Mouse (Mus musculus) right cerebral cortex, postnatal 36 days (tissue): ENCODE data around the gene Yars.

Experiments
- DNase-seq, 2 experiments: peaks; one replicate each; pipeline ENCODE4 v3.0.0; 2022; ENCODE audit warnings: low spot score in 2 of 2, mixed read lengths in 1 of 2

The Yars gene

GRCm38 (mm10) chr4:129189542-129190519 lies at the start of gene Yars, which contains the start of gene S100pbp:
Gene Yars (plus strand): TSS chr4:129189760.
Gene S100pbp (minus strand): TSS chr4:129189727.
- peak; percentile 93 to 94 for DNase-seq

DNA sequence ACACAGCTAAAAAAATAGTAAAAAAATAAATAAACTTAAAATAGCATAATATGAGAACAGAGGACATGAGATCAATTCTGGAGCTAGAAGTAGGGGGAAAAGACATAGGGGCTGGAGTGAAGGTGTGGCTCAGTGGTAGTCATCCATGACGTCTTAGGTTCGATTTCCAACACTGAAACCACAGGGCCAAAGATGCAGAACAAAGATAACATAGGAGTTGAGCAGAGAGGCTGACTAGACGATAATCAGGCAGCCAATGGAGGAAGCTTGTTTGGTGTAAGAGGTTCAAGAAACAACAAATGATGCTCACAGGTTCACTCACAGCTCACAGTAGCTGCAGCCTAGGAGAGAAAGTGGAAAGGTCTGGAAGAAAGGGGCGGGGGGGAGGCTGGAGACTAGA lies 48.8 kb upstream of the Yars start:
- DNase-seq: no peak

- DNase-seq: no peak
These were observed 47.8 kb upstream of the Yars start for GRCm38 (mm10) chr4:129141560-129142438.

DNA sequence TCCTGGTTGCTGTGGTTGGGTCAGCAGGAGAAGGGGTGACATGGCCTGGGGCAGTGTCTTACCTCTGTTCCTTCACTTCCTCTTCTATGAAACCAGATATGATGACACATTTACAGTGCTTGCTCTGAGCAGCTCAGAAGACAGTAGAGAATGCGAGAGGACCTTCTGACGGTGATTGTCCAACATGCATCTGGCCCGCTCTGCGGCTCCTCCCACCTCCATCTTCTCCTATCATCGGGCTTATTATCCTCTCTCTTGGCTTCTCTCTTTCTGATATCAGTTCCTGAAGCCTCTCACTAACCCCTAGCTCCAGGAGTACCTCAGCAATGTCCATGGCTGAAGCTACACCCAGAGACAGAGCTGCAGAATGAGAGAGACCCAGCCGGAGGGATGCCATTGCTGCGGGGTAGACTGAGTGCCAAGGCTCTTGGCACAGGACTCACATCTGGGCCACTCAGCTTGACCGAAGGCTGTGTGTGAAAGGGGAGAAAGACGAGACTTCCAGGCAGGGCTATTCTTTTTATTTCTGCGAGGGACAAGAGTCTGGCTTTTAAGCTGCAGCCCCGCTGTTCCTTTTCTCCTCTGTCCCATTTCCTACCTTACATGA lies 47.0 kb upstream of the Yars start:
- DNase-seq: no peak

DNA sequence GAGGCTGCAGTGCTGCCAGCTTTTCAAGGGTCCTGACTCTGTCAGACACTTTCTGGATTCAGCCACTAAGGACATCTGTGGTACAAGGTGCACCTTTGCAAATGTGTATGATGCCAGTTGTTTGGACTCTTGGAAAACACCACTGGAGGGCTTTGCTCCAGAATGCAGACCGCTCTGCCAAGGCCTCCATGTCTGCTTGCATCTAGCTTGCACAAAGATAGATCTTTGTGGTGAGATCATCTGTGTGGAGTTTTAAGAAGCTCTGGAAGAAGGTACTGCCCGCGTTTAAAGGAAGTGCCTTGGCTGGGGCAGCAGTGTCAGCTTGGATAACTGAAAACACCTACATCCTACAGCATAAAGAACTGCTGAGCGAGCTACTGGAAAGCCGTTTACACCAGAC lies 46.1 kb upstream of the Yars start:
- DNase-seq: no peak

DNA sequence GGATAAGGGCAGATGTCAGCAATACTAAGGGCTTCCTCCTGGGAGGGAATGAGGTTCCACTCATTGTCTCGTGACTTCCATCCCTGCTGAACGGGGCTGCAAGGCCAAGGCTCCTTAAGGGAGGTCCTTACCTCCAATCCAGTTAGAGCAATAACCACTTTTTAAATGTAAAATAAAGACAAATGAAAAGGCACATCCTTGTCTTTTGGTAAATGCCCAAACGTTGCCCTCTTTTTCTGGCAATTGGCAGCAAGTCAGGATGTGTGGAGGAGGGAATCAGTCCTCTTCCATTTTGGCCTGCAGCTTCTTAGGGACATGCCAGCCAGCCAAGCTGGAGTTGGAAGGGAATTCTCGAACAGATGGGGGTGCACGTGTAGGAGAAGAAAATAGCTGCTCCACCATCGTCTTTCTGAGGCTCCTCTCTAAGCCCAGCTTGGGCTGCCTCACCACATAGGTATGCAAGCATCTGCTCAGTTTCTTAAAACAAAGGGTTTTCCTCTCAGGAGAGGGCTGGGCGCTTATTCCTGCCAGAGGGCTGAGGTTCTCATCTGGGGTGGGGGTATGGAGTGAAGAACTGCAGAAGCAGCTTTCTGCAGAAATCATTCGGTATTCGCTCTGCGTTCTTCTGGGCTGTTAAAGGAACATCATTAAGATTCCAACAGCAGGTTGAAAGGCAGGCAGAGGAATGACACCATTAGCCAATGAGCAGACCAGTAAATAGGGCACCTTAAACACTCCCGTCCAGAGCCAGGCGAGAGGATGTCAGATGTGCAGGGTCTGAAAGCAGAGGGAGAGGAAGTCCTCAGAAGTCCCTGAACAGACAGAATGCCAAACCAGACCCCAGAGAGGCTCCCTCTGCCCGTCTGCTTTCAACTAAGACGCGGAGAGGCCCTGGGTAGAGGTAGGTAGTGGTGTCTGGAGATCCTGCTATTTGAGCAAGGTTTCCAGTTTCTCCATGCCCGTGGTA lies 44.9 kb upstream of the Yars start:
- DNase-seq: peak; percentile 84 to 93

GRCm38 (mm10) chr4:129145411-129145810 lies 44.1 kb upstream of the Yars start:
- no peak for DNase-seq

- no peak for DNase-seq
These were observed 43.6 kb upstream of the Yars start for GRCm38 (mm10) chr4:129145943-129146342.

DNA sequence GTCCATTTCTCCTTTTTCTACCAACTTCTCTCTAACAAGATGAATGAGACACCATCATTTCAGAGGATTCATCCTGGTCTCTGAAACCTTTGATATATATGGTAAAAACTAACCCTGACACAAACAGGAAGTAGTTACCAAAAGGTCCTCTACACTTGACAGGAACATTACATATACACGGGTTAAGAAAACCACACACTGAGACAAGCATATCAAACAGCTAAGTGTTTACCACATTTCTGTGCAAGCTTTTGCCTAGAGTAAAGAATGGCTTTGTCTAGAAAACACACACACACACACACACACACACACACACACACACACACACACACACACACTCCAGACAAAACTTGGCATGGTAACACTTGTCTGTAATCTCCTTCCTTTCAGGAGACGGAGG lies 43.2 kb upstream of the Yars start:
- DNase-seq: no peak

GRCm38 (mm10) chr4:129147552-129148103 lies 41.9 kb upstream of the Yars start:
- DNase-seq: no peak

DNA sequence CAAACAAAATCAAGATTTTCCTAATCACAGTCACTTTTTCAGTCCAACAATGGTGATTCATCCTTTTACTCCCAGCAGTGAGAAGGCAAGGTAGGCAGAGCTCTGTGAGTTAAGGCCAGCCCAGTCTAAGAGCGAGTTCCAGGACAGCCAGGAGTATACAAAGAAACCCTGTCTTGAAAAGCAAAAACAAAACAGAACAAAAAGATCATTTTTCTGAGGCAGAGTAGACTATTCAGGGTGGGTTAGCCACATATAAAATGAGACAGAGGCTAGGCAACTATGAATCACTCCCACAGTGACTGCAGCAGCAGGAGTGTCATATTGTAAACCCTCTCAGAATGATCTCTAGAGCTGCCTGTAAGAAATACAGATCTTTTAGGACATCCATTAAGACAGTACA lies 40.2 kb upstream of the Yars start:
- no peak for DNase-seq

DNA sequence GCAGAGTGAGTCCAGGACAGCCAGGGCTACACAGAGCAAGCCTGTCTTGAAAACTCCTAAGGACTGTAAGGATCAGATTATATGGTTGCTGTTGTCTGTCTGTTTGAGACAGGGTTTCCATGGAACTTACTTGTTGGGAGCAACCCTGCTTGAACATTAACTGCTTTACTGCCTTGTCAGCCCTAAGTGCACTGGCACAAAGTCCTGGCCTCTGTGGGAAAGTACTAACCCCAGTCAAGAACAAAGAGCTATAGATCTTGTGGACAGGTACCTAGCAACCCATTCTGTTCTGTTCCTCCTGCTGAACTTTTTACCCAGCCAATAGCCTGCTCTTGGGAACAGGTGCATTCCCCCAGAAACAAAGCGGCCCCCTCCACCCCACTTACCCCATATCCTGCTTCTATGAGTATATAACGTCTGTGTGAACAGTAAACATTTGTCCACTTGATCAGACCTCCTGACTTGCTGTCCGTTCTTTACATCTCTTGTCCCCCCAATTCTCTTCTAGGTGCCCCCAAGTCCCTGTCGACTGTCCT lies 38.2 kb upstream of the Yars start:
- DNase-seq: no peak

GRCm38 (mm10) chr4:129157541-129157940 lies 32.0 kb upstream of the Yars start:
- no peak for DNase-seq

DNA sequence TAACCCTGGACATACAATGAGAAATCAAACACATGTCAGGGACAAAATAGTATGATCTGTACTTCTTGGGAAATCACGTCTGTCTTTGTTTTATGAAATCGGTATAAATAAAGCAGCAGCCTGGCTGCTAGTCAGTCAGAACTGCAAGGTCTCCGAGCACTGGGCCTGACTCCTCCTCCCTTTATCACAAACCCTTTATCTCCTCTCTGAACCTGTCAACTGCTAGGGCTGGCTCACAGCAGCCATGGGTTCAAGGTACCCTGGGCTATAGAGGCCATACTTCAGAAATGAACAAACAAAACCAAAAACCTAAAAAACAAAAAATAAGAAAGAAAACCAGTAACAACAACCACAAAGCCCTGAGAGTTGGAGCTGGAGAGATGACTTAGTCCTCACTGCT lies 31.0 kb upstream of the Yars start:
- DNase-seq: no peak

GRCm38 (mm10) chr4:129161076-129161475 lies 28.5 kb upstream of the Yars start:
- no peak for DNase-seq

GRCm38 (mm10) chr4:129161581-129162255 lies 27.8 kb upstream of the Yars start:
- no peak for DNase-seq

DNA sequence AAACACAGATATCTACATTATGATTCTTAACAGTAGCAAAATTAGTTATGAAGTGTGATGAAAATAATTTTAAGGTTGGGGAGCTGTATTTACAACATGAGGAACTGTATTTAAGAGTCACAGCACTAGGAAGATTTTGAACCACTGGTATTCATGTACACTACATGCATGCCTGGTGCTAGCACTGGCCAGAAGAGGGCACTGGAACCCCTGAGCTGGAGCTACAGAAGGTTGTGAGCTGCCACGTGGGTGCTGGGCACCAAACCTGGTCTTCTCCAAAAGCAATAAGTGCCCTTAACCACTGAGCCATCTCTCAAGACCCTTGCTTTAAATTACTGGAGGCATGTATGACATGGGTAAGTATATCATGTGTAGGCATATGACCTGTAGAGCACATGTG lies 17.0 kb upstream of the Yars start:
- no peak for DNase-seq

DNA sequence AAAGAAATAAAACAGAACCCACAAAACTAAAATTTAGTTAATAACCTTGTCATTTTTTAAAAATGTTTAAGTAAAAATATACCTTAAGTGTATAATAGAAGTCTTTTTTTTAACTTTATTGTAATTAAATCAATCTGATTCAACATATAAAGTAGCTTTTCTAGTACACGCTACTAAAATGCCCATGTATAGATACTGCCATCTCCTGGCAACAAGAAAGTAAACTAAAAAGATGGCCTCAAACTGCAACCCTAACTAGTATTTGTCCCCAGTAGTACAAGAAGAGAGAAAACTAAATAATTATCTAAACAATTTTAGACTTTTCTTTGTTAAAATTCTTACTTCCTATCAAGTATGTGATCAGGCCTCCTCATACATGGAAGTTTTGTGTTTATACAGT lies 10.0 kb upstream of the Yars start:
- no peak for DNase-seq

- DNase-seq: no peak
These were observed 1.4 kb upstream of the Yars start for GRCm38 (mm10) chr4:129188041-129188659.
